Mouse (Mus musculus) embryo, embryonic 11 days (tissue): ENCODE data around the gene Traf3.

Experiments
- DNase-seq: peaks from one replicate; pipeline ENCODE4 v3.0.0-alpha.2; 2015

The Traf3 gene

GRCm38 (mm10) chr12:111267673-111268325 lies 101.6 kb downstream of the Traf3 start:
- DNase-seq, result no peak

GRCm38 (mm10) chr12:111270629-111271277 lies 104.6 kb downstream of the Traf3 start, which contains the start of gene Amn:
Gene Amn, plus strand, starts transcription at chr12:111271095.
- DNase-seq, result no peak

- no peak for DNase-seq
Measured at GRCm38 (mm10) chr12:111271406-111271805, 105.2 kb downstream of the Traf3 start.

GRCm38 (mm10) chr12:111271966-111272365 lies 105.8 kb downstream of the Traf3 start:
- DNase-seq, result no peak

- DNase-seq, result peak; percentile 83
Measured at GRCm38 (mm10) chr12:111272420-111272819, 106.2 kb downstream of the Traf3 start.

GRCm38 (mm10) chr12:111274006-111274405 lies 107.8 kb downstream of the Traf3 start:
- peak; percentile 31 for DNase-seq

- no peak for DNase-seq
Measured at GRCm38 (mm10) chr12:111274447-111275149, 108.4 kb downstream of the Traf3 start.

- peak; percentile 38 for DNase-seq
Measured at GRCm38 (mm10) chr12:111275150-111275841, 109.1 kb downstream of the Traf3 start.

GRCm38 (mm10) chr12:111276371-111276770 lies 110.2 kb downstream of the Traf3 start:
- DNase-seq, result no peak

- no peak for DNase-seq
Measured at GRCm38 (mm10) chr12:111283573-111283972, 117.4 kb downstream of the Traf3 start.

- DNase-seq, result peak; percentile 47
Measured at GRCm38 (mm10) chr12:111284532-111284931, 118.4 kb downstream of the Traf3 start.

GRCm38 (mm10) chr12:111293025-111293424 lies 126.9 kb downstream of the Traf3 start:
- no peak for DNase-seq

- DNase-seq, result no peak
Measured at GRCm38 (mm10) chr12:111301322-111302017, 135.3 kb downstream of the Traf3 start.

GRCm38 (mm10) chr12:111302018-111302345 lies 135.8 kb downstream of the Traf3 start:
- no peak for DNase-seq

- no peak for DNase-seq
Measured at GRCm38 (mm10) chr12:111303702-111304337, 137.7 kb downstream of the Traf3 start.

- DNase-seq, result no peak
Measured at GRCm38 (mm10) chr12:111306821-111307220, 140.7 kb downstream of the Traf3 start.

GRCm38 (mm10) chr12:111309256-111309655 lies 143.1 kb downstream of the Traf3 start:
- no peak for DNase-seq

GRCm38 (mm10) chr12:111309931-111310330 lies 143.8 kb downstream of the Traf3 start:
- no peak for DNase-seq

GRCm38 (mm10) chr12:111311775-111312174 lies 145.6 kb downstream of the Traf3 start:
- DNase-seq, result no peak

- no peak for DNase-seq
Measured at GRCm38 (mm10) chr12:111314273-111314672, 148.1 kb downstream of the Traf3 start.
